Mouse (Mus musculus) neural tube, embryonic 13.5 days (tissue): Measurements from ENCODE around the gene Rbfox1. TPM values are rescaled to one million over a fixed set of nuclear protein-coding genes. Genes with fewer than 3 reads are reported as not detected.

Source experiments
- ATAC-seq: fragments of 200-750 bp; cut with Nextera tagmentation; 2 replicates; pipeline ENCODE4 v1.8.0; 2017; ENCODE audit warnings: low read depth, mild to moderate bottlenecking, moderate TSS enrichment, moderate library complexity
- H3K27ac ChIP-seq: fragments of 300-500 bp; sonication (generic); replicated peaks from 2 replicates; pipeline ENCODE4 v1.5.1; 2015; ENCODE audit warnings: moderate library complexity, mild to moderate bottlenecking, inconsistent platforms
- H3K27me3 ChIP-seq: fragments of 300-500 bp; sonication (generic); 2 replicates; pipeline ENCODE4 v1.6.1; 2015; ENCODE audit warnings: mild to moderate bottlenecking, inconsistent platforms
- H3K36me3 ChIP-seq: fragments of 300-500 bp; sonication (generic); 2 replicates; pipeline ENCODE4 v1.6.1; 2015; ENCODE audit warnings: mild to moderate bottlenecking, inconsistent platforms
- H3K4me1 ChIP-seq: fragments of 300-500 bp; sonication (generic); replicated peaks from 2 replicates; pipeline ENCODE4 v1.6.1; 2015; ENCODE audit warnings: inconsistent platforms
- H3K4me2 ChIP-seq: fragments of 300-500 bp; sonication (generic); 2 replicates; pipeline ENCODE4 v1.6.1; 2015; ENCODE audit warnings: inconsistent platforms, mild to moderate bottlenecking, moderate library complexity
- H3K4me3 ChIP-seq: fragments of 300-500 bp; sonication (generic); 2 replicates; pipeline ENCODE4 v1.5.1; 2015; ENCODE audit warnings: mild to moderate bottlenecking, inconsistent platforms
- H3K9ac ChIP-seq: fragments of 300-500 bp; sonication (generic); 2 replicates; pipeline ENCODE4 v1.6.1; 2015; ENCODE audit warnings: moderate library complexity, mild to moderate bottlenecking, inconsistent platforms
- H3K9me3 ChIP-seq: fragments of 300-500 bp; sonication (generic); 2 replicates; pipeline ENCODE4 v1.6.1; 2016; ENCODE audit warnings: inconsistent platforms
- WGBS: fragments of 180-500 bp; shearing (Covaris S2); methylation state at CpG from one replicate; pipeline ENCODE4 v1.1.7; 2015; 5-methylcytosine and 5-hydroxymethylcytosine counted together
- polyA plus RNA-seq: library from polyadenylated mRNA; unstranded; fragments of >200 nt; fragmentation: Nextera tagmentation; extraction: Ambion mirVana; gene quantifications from 2 replicates; pipeline ENCODE4 v1.2.1, GENCODE M21; 2015

Gene Rbfox1
- polyA plus RNA-seq, 1 experiment from 2014 or later = 229 TPM

GRCm38 (mm10) chr16:6897734-6898133 is 1012.6 kb downstream of the Rbfox1 start:
- no peak overlapping the region for H3K4me2 ChIP-seq
- no peak overlapping the region for H3K9ac ChIP-seq
- H3K36me3 ChIP-seq = no peaks in the 10 kb centered on the region
- no peak for ATAC-seq
- peaks cover 8% of the 10 kb centered on the region for H3K4me1 ChIP-seq
- no peaks in the 10 kb centered on the region for H3K27me3 ChIP-seq
- 45% methylated on average over 6 of the region's 6 CpGs for WGBS
- no peak overlapping the region for H3K4me3 ChIP-seq
- H3K9me3 ChIP-seq = no peaks in the 10 kb centered on the region
- peak overlapping the region; percentile 42 for H3K27ac ChIP-seq

GRCm38 (mm10) chr16:6900006-6900405 is 1014.9 kb downstream of the Rbfox1 start:
- H3K27ac ChIP-seq = no peak overlapping the region
- no peaks in the 10 kb centered on the region for H3K27me3 ChIP-seq
- no peak overlapping the region for H3K4me3 ChIP-seq
- H3K4me2 ChIP-seq = no peak overlapping the region
- H3K9me3 ChIP-seq = no peaks in the 10 kb centered on the region
- no peak for ATAC-seq
- H3K36me3 ChIP-seq = no peaks in the 10 kb centered on the region
- 64% methylated on average over 2 of the region's 2 CpGs for WGBS
- H3K9ac ChIP-seq = no peak overlapping the region
- peaks cover 8% of the 10 kb centered on the region for H3K4me1 ChIP-seq

GRCm38 (mm10) chr16:6904984-6905383 is 1019.8 kb downstream of the Rbfox1 start:
- Histone ChIP-seq H3K36me3 (no peaks in the 10 kb centered on the region), H3K9me3 (no peaks in the 10 kb centered on the region), H3K9ac (no peak overlapping the region), H3K4me3 (no peak overlapping the region), H3K27me3 (no peaks in the 10 kb centered on the region), H3K4me2 (no peak overlapping the region), H3K4me1 (0 out of 2 replicates have a peak, but pooled peaks cover 4% of the 10 kb centered on the region), H3K27ac (no peak overlapping the region)
- no peak for ATAC-seq
- 73% methylated on average over 4 of the region's 4 CpGs for WGBS

GRCm38 (mm10) chr16:6906001-6906400 is 1020.8 kb downstream of the Rbfox1 start:
- no peaks in the 10 kb centered on the region for H3K36me3 ChIP-seq
- ATAC-seq = no peak
- no peaks in the 10 kb centered on the region for H3K9me3 ChIP-seq
- H3K27me3 ChIP-seq = no peaks in the 10 kb centered on the region
- H3K9ac ChIP-seq = no peak overlapping the region
- no peak overlapping the region for H3K4me2 ChIP-seq
- no peak overlapping the region for H3K27ac ChIP-seq
- WGBS = 62% methylated on average over 2 of the region's 2 CpGs
- H3K4me3 ChIP-seq = no peak overlapping the region
- H3K4me1 ChIP-seq = 0 out of 2 replicates have a peak, but pooled peaks cover 4% of the 10 kb centered on the region

- Histone ChIP-seq H3K9ac (no peak overlapping the region), H3K4me2 (no peak overlapping the region), H3K36me3 (no peaks in the 10 kb centered on the region), H3K4me1 (0 out of 2 replicates have a peak, but pooled peaks cover 4% of the 10 kb centered on the region), H3K9me3 (no peaks in the 10 kb centered on the region), H3K27me3 (no peaks in the 10 kb centered on the region), H3K27ac (no peak overlapping the region), H3K4me3 (no peak overlapping the region)
- no peak for ATAC-seq
- WGBS = 66% methylated on average over 6 of the region's 6 CpGs
Observed at GRCm38 (mm10) chr16:6907550-6907949, 1022.4 kb downstream of the Rbfox1 start.

- Histone ChIP-seq H3K9me3 (no peaks in the 10 kb centered on the region), H3K4me3 (no peak overlapping the region), H3K9ac (no peak overlapping the region), H3K27me3 (no peaks in the 10 kb centered on the region), H3K4me2 (no peak overlapping the region), H3K27ac (no peak overlapping the region), H3K4me1 (peaks cover 10% of the 10 kb centered on the region), H3K36me3 (no peaks in the 10 kb centered on the region)
- WGBS = 72% methylated on average over 4 of the region's 4 CpGs
- ATAC-seq = no peak
Observed at GRCm38 (mm10) chr16:6914531-6914930, 1029.4 kb downstream of the Rbfox1 start.

- no peak overlapping the region for H3K9ac ChIP-seq
- H3K9me3 ChIP-seq = no peaks in the 10 kb centered on the region
- 49% methylated on average over 3 of the region's 3 CpGs for WGBS
- H3K27ac ChIP-seq = no peak overlapping the region; the same call in 1 of the 2 replicates
- ATAC-seq = no peak
- no peaks in the 10 kb centered on the region for H3K36me3 ChIP-seq
- peaks cover 14% of the 10 kb centered on the region for H3K4me1 ChIP-seq
- H3K27me3 ChIP-seq = no peaks in the 10 kb centered on the region
- no peak overlapping the region for H3K4me3 ChIP-seq
- H3K4me2 ChIP-seq = no peak overlapping the region
Observed at GRCm38 (mm10) chr16:6918641-6919040, 1033.5 kb downstream of the Rbfox1 start.

- ATAC-seq = no peak
- 22% methylated on average over 5 of the region's 5 CpGs for WGBS
- H3K9me3 ChIP-seq = no peaks in the 10 kb centered on the region
- peaks cover 14% of the 10 kb centered on the region for H3K4me1 ChIP-seq
- no peak overlapping the region for H3K27ac ChIP-seq
- H3K27me3 ChIP-seq = no peaks in the 10 kb centered on the region
- no peak overlapping the region for H3K9ac ChIP-seq
- H3K4me3 ChIP-seq = no peak overlapping the region
- H3K36me3 ChIP-seq = no peaks in the 10 kb centered on the region
- no peak overlapping the region for H3K4me2 ChIP-seq
Observed at GRCm38 (mm10) chr16:6919681-6920080, 1034.5 kb downstream of the Rbfox1 start.

- no peak overlapping the region for H3K4me3 ChIP-seq
- no peaks in the 10 kb centered on the region for H3K9me3 ChIP-seq
- no peak overlapping the region for H3K4me2 ChIP-seq
- H3K9ac ChIP-seq = no peak overlapping the region
- no peaks in the 10 kb centered on the region for H3K27me3 ChIP-seq
- H3K4me1 ChIP-seq = no peaks in the 10 kb centered on the region
- 69% methylated on average over 2 of the region's 2 CpGs for WGBS
- H3K27ac ChIP-seq = no peak overlapping the region
- H3K36me3 ChIP-seq = no peaks in the 10 kb centered on the region
- no peak for ATAC-seq
Observed at GRCm38 (mm10) chr16:6927661-6928060, 1042.5 kb downstream of the Rbfox1 start.

GRCm38 (mm10) chr16:6930795-6931194 is 1045.6 kb downstream of the Rbfox1 start:
- Histone ChIP-seq H3K27me3 (no peaks in the 10 kb centered on the region), H3K27ac (no peak overlapping the region), H3K36me3 (no peaks in the 10 kb centered on the region), H3K9me3 (no peaks in the 10 kb centered on the region), H3K4me1 (no peaks in the 10 kb centered on the region), H3K4me3 (no peak overlapping the region), H3K4me2 (no peak overlapping the region), H3K9ac (no peak overlapping the region)
- no peak for ATAC-seq
- WGBS = 54% methylated on average over 3 of the region's 3 CpGs

- Histone ChIP-seq H3K27ac (no peak overlapping the region), H3K9ac (no peak overlapping the region), H3K4me1 (peaks cover 4% of the 10 kb centered on the region; the same call in 1 of the 2 replicates), H3K4me3 (no peak overlapping the region), H3K4me2 (no peak overlapping the region), H3K27me3 (no peaks in the 10 kb centered on the region), H3K36me3 (no peaks in the 10 kb centered on the region), H3K9me3 (no peaks in the 10 kb centered on the region)
- ATAC-seq = no peak
- 68% methylated on average over 6 of the region's 6 CpGs for WGBS
Observed at GRCm38 (mm10) chr16:6946151-6946550, 1061.0 kb downstream of the Rbfox1 start.

GRCm38 (mm10) chr16:6949666-6950065 is 1064.5 kb downstream of the Rbfox1 start:
- no peak overlapping the region for H3K4me2 ChIP-seq
- ATAC-seq = no peak
- H3K4me3 ChIP-seq = no peak overlapping the region
- H3K9ac ChIP-seq = no peak overlapping the region
- H3K27ac ChIP-seq = no peak overlapping the region
- peaks cover 4% of the 10 kb centered on the region; the same call in 1 of the 2 replicates for H3K4me1 ChIP-seq
- no peaks in the 10 kb centered on the region for H3K27me3 ChIP-seq
- 77% methylated on average over 2 of the region's 2 CpGs for WGBS
- H3K36me3 ChIP-seq = no peaks in the 10 kb centered on the region
- no peaks in the 10 kb centered on the region for H3K9me3 ChIP-seq

- WGBS = 81% methylated on average over 6 of the region's 6 CpGs
- H3K4me2 ChIP-seq = no peak overlapping the region
- no peak overlapping the region for H3K4me3 ChIP-seq
- peaks cover 11% of the 10 kb centered on the region for H3K27me3 ChIP-seq
- no peaks in the 10 kb centered on the region for H3K36me3 ChIP-seq
- H3K27ac ChIP-seq = no peak overlapping the region
- H3K9me3 ChIP-seq = no peaks in the 10 kb centered on the region
- H3K4me1 ChIP-seq = 0 out of 2 replicates have a peak, but pooled peaks cover 11% of the 10 kb centered on the region
- no peak overlapping the region for H3K9ac ChIP-seq
- ATAC-seq = no peak
Observed at GRCm38 (mm10) chr16:6955102-6955675, 1070.0 kb downstream of the Rbfox1 start.
